Mouse (Mus musculus): Measurements from ENCODE around the gene D1Pas1.

Gene D1Pas1

GRCm38 (mm10) chr1:186967201-186967812 is at the start of gene D1Pas1:
TSS of gene D1Pas1 (plus strand) at chr1:186967416.
- no peak for DNase-seq (ENCODE audit: extremely low read depth, low read depth, low spot score)

- DNase-seq (ENCODE audit: extremely low read depth, low read depth, low spot score): no peak
These were observed 44.5 kb upstream of the D1Pas1 start for GRCm38 (mm10) chr1:186922489-186923370.

GRCm38 (mm10) chr1:186924027-186924426 is 43.2 kb upstream of the D1Pas1 start:
- no peak for DNase-seq (ENCODE audit: extremely low read depth, low read depth, low spot score)

- no peak for DNase-seq (ENCODE audit: extremely low read depth, low read depth, low spot score)
These were observed 41.8 kb upstream of the D1Pas1 start for GRCm38 (mm10) chr1:186925411-186925810.

GRCm38 (mm10) chr1:186926316-186926949 is 40.8 kb upstream of the D1Pas1 start:
- no peak for DNase-seq (ENCODE audit: extremely low read depth, low read depth, low spot score)

GRCm38 (mm10) chr1:186926950-186927316 is 40.3 kb upstream of the D1Pas1 start:
- DNase-seq (ENCODE audit: extremely low read depth, low read depth, low spot score): no peak

- DNase-seq (ENCODE audit: extremely low read depth, low read depth, low spot score): no peak
These were observed 39.7 kb upstream of the D1Pas1 start for GRCm38 (mm10) chr1:186927494-186927893.

GRCm38 (mm10) chr1:186930160-186930887 is 36.9 kb upstream of the D1Pas1 start:
- no peak for DNase-seq (ENCODE audit: extremely low read depth, low read depth, low spot score)

- DNase-seq (ENCODE audit: extremely low read depth, low read depth, low spot score): no peak
These were observed 36.4 kb upstream of the D1Pas1 start for GRCm38 (mm10) chr1:186930888-186931233.

GRCm38 (mm10) chr1:186934205-186934604 is 33.0 kb upstream of the D1Pas1 start:
- DNase-seq (ENCODE audit: extremely low read depth, low read depth, low spot score): no peak

GRCm38 (mm10) chr1:186952381-186952780 is 14.8 kb upstream of the D1Pas1 start:
- no peak for DNase-seq (ENCODE audit: extremely low read depth, low read depth, low spot score)

- no peak for DNase-seq (ENCODE audit: extremely low read depth, low read depth, low spot score)
These were observed 12.6 kb upstream of the D1Pas1 start for GRCm38 (mm10) chr1:186954591-186954990.

- DNase-seq (ENCODE audit: extremely low read depth, low read depth, low spot score): no peak
These were observed 7.8 kb upstream of the D1Pas1 start for GRCm38 (mm10) chr1:186959380-186959779.

- DNase-seq (ENCODE audit: extremely low read depth, low read depth, low spot score): no peak
These were observed 2.9 kb upstream of the D1Pas1 start for GRCm38 (mm10) chr1:186964143-186964875.

GRCm38 (mm10) chr1:186967926-186968325 is 710 bp downstream of the D1Pas1 start:
- DNase-seq (ENCODE audit: extremely low read depth, low read depth, low spot score): no peak

- DNase-seq (ENCODE audit: extremely low read depth, low read depth, low spot score): no peak
These were observed 9.8 kb downstream of the D1Pas1 start for GRCm38 (mm10) chr1:186976937-186977540.

- no peak for DNase-seq (ENCODE audit: extremely low read depth, low read depth, low spot score)
These were observed 10.6 kb downstream of the D1Pas1 start for GRCm38 (mm10) chr1:186977801-186978200.

GRCm38 (mm10) chr1:186979465-186979864 is 12.2 kb downstream of the D1Pas1 start:
- DNase-seq (ENCODE audit: extremely low read depth, low read depth, low spot score): no peak

GRCm38 (mm10) chr1:186980503-186980902 is 13.3 kb downstream of the D1Pas1 start:
- DNase-seq (ENCODE audit: extremely low read depth, low read depth, low spot score): no peak

- no peak for DNase-seq (ENCODE audit: extremely low read depth, low read depth, low spot score)
These were observed 17.9 kb downstream of the D1Pas1 start for GRCm38 (mm10) chr1:186985131-186985530.
